Comparison of ENCODE assay signal across 18 mouse cellular contexts in genomic region chr7:126284021-126284420, GRCm38 (mm10). TPM values are rescaled to one million over a fixed set of nuclear protein-coding genes. Genes with fewer than 3 reads are reported as not detected.
DNase-seq lines count a peak whose midpoint lies in the region; ATAC-seq and TF ChIP-seq lines count a peak whose summit lies in the region.
"Had no signal": no experiment of that assay in that cellular context is flagged by ENCODE, and none has a peak within 500 bp of the region (broad histone marks: within the 10 kb centered on the region; RNA-seq: fewer than 3 reads in every experiment).

No protein-coding gene starts in this region.

- H3K27ac ChIP-seq in intestine, postnatal 0 days (ENCODE audit: low read depth, low read length), result 0 out of 2 replicates have a peak overlapping the region, but pooled peaks have one; percentile 8
- no peak overlapping the region for H3K27ac ChIP-seq in intestine, embryonic 16.5 days (ENCODE audit: low read length)
- H3K27ac ChIP-seq in liver, adult 2 months (replicated peaks; ENCODE audit: insufficient read depth, low read depth, low read length), result peak overlapping the region; percentile 56
- peak overlapping the region; percentile 89 for H3K27ac ChIP-seq in MEL (ENCODE audit: control insufficient read depth, low read depth, low read length)
- H3K27ac ChIP-seq in forebrain, embryonic 11.5 days (ENCODE audit: low read depth, low read length), result no peak overlapping the region
- H3K27ac ChIP-seq: embryonic facial prominence, embryonic 12.5 days; forebrain, embryonic 12.5 days; heart, embryonic 10.5 days; hindbrain, postnatal 0 days had no signal

- ATAC-seq in intestine, postnatal 0 days, result no peak
- no peak for ATAC-seq in intestine, embryonic 16.5 days
- no peak for ATAC-seq in forebrain, embryonic 11.5 days (replicated peaks; ENCODE audit: low FRiP score)
- ATAC-seq: forebrain, postnatal 0 days; hindbrain, postnatal 0 days had no signal

- peaks cover 10% of the 10 kb centered on the region; the same call in 1 of the 2 replicates for H3K79me2 ChIP-seq in liver, adult 2 months (ENCODE audit: control insufficient read depth, insufficient read depth, low read length)
- H3K79me2 ChIP-seq in MEL (ENCODE audit: control insufficient read depth, insufficient read depth, low read length, poor library complexity), result no peaks in the 10 kb centered on the region

- no peak overlapping the region for H3K4me3 ChIP-seq in intestine, postnatal 0 days (ENCODE audit: low read depth, low read length)
- H3K4me3 ChIP-seq in intestine, embryonic 16.5 days (ENCODE audit: low read length), result no peak overlapping the region
- no peak overlapping the region for H3K4me3 ChIP-seq in liver, adult 2 months (ENCODE audit: insufficient read depth, low read depth, low read length)
- H3K4me3 ChIP-seq in E14TG2a.4 (replicated peaks; ENCODE audit: low read length), result 0 out of 2 replicates have a peak overlapping the region, but pooled peaks have one; percentile 10
- no peak overlapping the region for H3K4me3 ChIP-seq in MEL (ENCODE audit: control insufficient read depth in 1 of 2, insufficient read depth in 1 of 2, low read depth in 2 of 2, low read length in 2 of 2)
- no peak overlapping the region for H3K4me3 ChIP-seq in forebrain, embryonic 11.5 days (ENCODE audit: low read depth, low read length)
- H3K4me3 ChIP-seq: embryonic facial prominence, embryonic 12.5 days; forebrain, embryonic 12.5 days; heart, embryonic 10.5 days; hindbrain, embryonic 13.5 days had no signal

- H3K9ac ChIP-seq in intestine, postnatal 0 days (ENCODE audit: low read depth, low read length), result no peak overlapping the region
- no peak overlapping the region for H3K9ac ChIP-seq in intestine, embryonic 16.5 days (ENCODE audit: low read depth, low read length)
- peak overlapping the region; percentile 43 for H3K9ac ChIP-seq in liver, adult 2 months (ENCODE audit: low read depth, low read length)
- H3K9ac ChIP-seq in MEL (ENCODE audit: control insufficient read depth, low read depth, low read length, poor library complexity, severe bottlenecking), result no peak overlapping the region
- H3K9ac ChIP-seq in forebrain, embryonic 11.5 days (ENCODE audit: low read length), result no peak overlapping the region
- H3K9ac ChIP-seq: embryonic facial prominence, embryonic 12.5 days; forebrain, embryonic 12.5 days; forebrain, postnatal 0 days had no signal

- no peaks in the 10 kb centered on the region for H3K27me3 ChIP-seq in intestine, postnatal 0 days (replicated peaks; ENCODE audit: control insufficient read depth, insufficient read depth, low read length)
- H3K27me3 ChIP-seq in intestine, embryonic 16.5 days (replicated peaks; ENCODE audit: control insufficient read depth, insufficient read depth, low read length), result no peaks in the 10 kb centered on the region
- no peaks in the 10 kb centered on the region for H3K27me3 ChIP-seq in liver, adult 2 months (ENCODE audit: control insufficient read depth, insufficient read depth, low read length)
- H3K27me3 ChIP-seq in E14TG2a.4 (ENCODE audit: insufficient read depth, low read length) (no peaks in the 10 kb centered on the region), MEL (ENCODE audit: control insufficient read depth in 1 of 2, insufficient read depth in 2 of 2, low read length in 2 of 2) (no peaks in the 10 kb centered on the region)
- no peaks in the 10 kb centered on the region for H3K27me3 ChIP-seq in forebrain, embryonic 11.5 days (ENCODE audit: control insufficient read depth, insufficient read depth, low read length)
- H3K27me3 ChIP-seq: embryonic facial prominence, embryonic 12.5 days; forebrain, embryonic 12.5 days; hindbrain, embryonic 13.5 days had no signal

- no peak for TF ChIP-seq POLR2A in liver, adult 2 months (IDR thresholded peaks at IDR 0.05; ENCODE audit: extremely low read depth, insufficient read depth, low read length)
- no peak for TF ChIP-seq POLR2A in MEL (IDR thresholded peaks at IDR 0.05; ENCODE audit: control insufficient read depth in 1 of 2, insufficient read depth in 1 of 2, low read depth in 1 of 2, low read length in 2 of 2, poor library complexity in 1 of 2)

- H3K9me3 ChIP-seq in intestine, postnatal 0 days (ENCODE audit: control insufficient read depth), result no peaks in the 10 kb centered on the region
- H3K9me3 ChIP-seq in intestine, embryonic 16.5 days (ENCODE audit: control insufficient read depth, low read length), result no peaks in the 10 kb centered on the region
- H3K9me3 ChIP-seq in E14TG2a.4 (ENCODE audit: low read length), result no peaks in the 10 kb centered on the region
- no peaks in the 10 kb centered on the region for H3K9me3 ChIP-seq in MEL (replicated peaks; ENCODE audit: insufficient read depth, low read length)
- H3K9me3 ChIP-seq in forebrain, embryonic 11.5 days (ENCODE audit: control insufficient read depth, low read length), result no peaks in the 10 kb centered on the region
- H3K9me3 ChIP-seq: embryonic facial prominence, embryonic 12.5 days; forebrain, embryonic 12.5 days; G1E; heart, embryonic 10.5 days; hindbrain, embryonic 13.5 days had no signal

- TF ChIP-seq RAD21 in MEL (IDR thresholded peaks at IDR 0.05; ENCODE audit: low read depth, low read length), result no peak

- TF ChIP-seq CTCF in intestine, postnatal 0 days (IDR thresholded peaks at IDR 0.05; ENCODE audit: low read depth), result no peak
- TF ChIP-seq CTCF in liver, adult 2 months (IDR thresholded peaks at IDR 0.05; ENCODE audit: low read depth, low read length), result no peak
- TF ChIP-seq CTCF in E14TG2a.4 (conservative IDR thresholded peaks at IDR 0.05; ENCODE audit: low read length), result no peak
- no peak for TF ChIP-seq CTCF in MEL (IDR thresholded peaks at IDR 0.05 in 2 of 3, conservative IDR thresholded peaks at IDR 0.05 in 1 of 3; ENCODE audit: control insufficient read depth in 1 of 3, insufficient read depth in 1 of 3, low read depth in 2 of 3, low read length in 3 of 3, poor library complexity in 1 of 3, severe bottlenecking in 1 of 3)

- H3K4me2 ChIP-seq in intestine, postnatal 0 days (replicated peaks; ENCODE audit: low read depth), result no peak overlapping the region
- H3K4me2 ChIP-seq in intestine, embryonic 16.5 days (ENCODE audit: low read depth, low read length), result no peak overlapping the region
- H3K4me2 ChIP-seq in forebrain, embryonic 11.5 days (ENCODE audit: low read depth, low read length, severe bottlenecking), result no peak overlapping the region
- H3K4me2 ChIP-seq: embryonic facial prominence, embryonic 12.5 days; forebrain, embryonic 12.5 days; hindbrain, embryonic 13.5 days had no signal

- TF ChIP-seq EP300 in MEL (IDR thresholded peaks at IDR 0.05; ENCODE audit: low read depth in 1 of 2, low read length in 2 of 2), result no peak

- H3K4me1 ChIP-seq in intestine, postnatal 0 days (replicated peaks; ENCODE audit: control insufficient read depth, insufficient read depth, low read length), result no peaks in the 10 kb centered on the region; the same call in 1 of the 2 replicates
- H3K4me1 ChIP-seq in intestine, embryonic 16.5 days (ENCODE audit: control insufficient read depth, insufficient read depth, low read length), result peaks cover 12% of the 10 kb centered on the region
- H3K4me1 ChIP-seq in liver, adult 2 months (ENCODE audit: control insufficient read depth, insufficient read depth, low read length), result peaks cover 39% of the 10 kb centered on the region
- H3K4me1 ChIP-seq in E14TG2a.4 (replicated peaks; ENCODE audit: low read depth, low read length), result peaks cover 98% of the 10 kb centered on the region
- peaks cover 18 to 46% of the 10 kb centered on the region in 2 experiments for H3K4me1 ChIP-seq in MEL (ENCODE audit: control insufficient read depth in 1 of 2, insufficient read depth in 2 of 2, low read length in 2 of 2)
- no peaks in the 10 kb centered on the region for H3K4me1 ChIP-seq in forebrain, embryonic 11.5 days (replicated peaks; ENCODE audit: control insufficient read depth, insufficient read depth, low read length)

- H3K36me3 ChIP-seq in intestine, postnatal 0 days (ENCODE audit: control insufficient read depth, insufficient read depth), result no peaks in the 10 kb centered on the region
- H3K36me3 ChIP-seq in intestine, embryonic 16.5 days (ENCODE audit: control insufficient read depth, insufficient read depth, low read length), result no peaks in the 10 kb centered on the region
- 0 out of 2 replicates have a peak, but pooled peaks cover 2% of the 10 kb centered on the region for H3K36me3 ChIP-seq in liver, adult 2 months (ENCODE audit: control insufficient read depth, insufficient read depth, low read length)
- H3K36me3 ChIP-seq in E14TG2a.4 (ENCODE audit: insufficient read depth, low read length) (peaks cover 83% of the 10 kb centered on the region), MEL (ENCODE audit: control insufficient read depth in 1 of 2, insufficient read depth in 2 of 2, low read length in 2 of 2) (peaks cover 0 to 28% of the 10 kb centered on the region in 2 experiments; a peak in 2 of 4 replicates)
- peaks cover 2% of the 10 kb centered on the region; the same call in 1 of the 2 replicates for H3K36me3 ChIP-seq in forebrain, embryonic 11.5 days (ENCODE audit: control insufficient read depth, insufficient read depth, low read length)
- H3K36me3 ChIP-seq: G1E had no signal

- peak; percentile 86 for DNase-seq in liver, adult 2 months (ENCODE audit: extremely low read depth, low read depth, low spot score)
- DNase-seq in liver (no peak), MEL (ENCODE audit: low read depth, low spot score) (no peak)
- no peak for DNase-seq in layer of hippocampus, adult 18-20 months (ENCODE audit: low spot score in 2 of 2)
- DNase-seq in forebrain, embryonic 11.5 days (ENCODE audit: low spot score), result no peak
- DNase-seq: cerebellum, adult 18-20 months; forebrain, postnatal 0 days; gastrocnemius, postnatal 14 days; heart, postnatal 14 days had no signal

- WGBS in intestine, postnatal 0 days, result 84% methylated on average over 5 of the region's 5 CpGs
- WGBS in intestine, embryonic 16.5 days, result 85% methylated on average over 5 of the region's 5 CpGs
- WGBS in liver, adult 2 months, result 20% methylated on average over 5 of the region's 5 CpGs
- 93% methylated on average over 5 of the region's 5 CpGs for WGBS in forebrain, embryonic 11.5 days

TF ChIP-seq in MEL, 35 proteins besides CTCF, POLR2A, EP300 and RAD21 (continues in another document):
- TF ChIP-seq ZC3H11A (IDR thresholded peaks at IDR 0.05; ENCODE audit: low read depth, low read length) (no peak), HCFC1 (IDR thresholded peaks at IDR 0.05; ENCODE audit: low read depth, low read length) (no peak), E2F4 (IDR thresholded peaks at IDR 0.05; ENCODE audit: borderline replicate concordance, low read depth, low read length) (no peak)

RNA-seq across cellular contexts. Expression of gene Sbk1, which starts 11.6 kb away (rescaled TPM):
- 3.6 and 4.4 TPM in 2 replicates for polyA plus RNA-seq in intestine, postnatal 0 days (2015; fragmentation: Nextera tagmentation; extraction: Ambion mirVana)
- 7.1 and 8.9 TPM in 2 replicates for polyA plus RNA-seq in intestine, embryonic 16.5 days (2015; fragmentation: Nextera tagmentation; extraction: Ambion mirVana)
- 12.2 and 13.5 TPM in 2 replicates for total RNA-seq in liver, adult 2 months (2014; rRNA removed)
- 17.1 and 21.6 TPM in 2 replicates for polyA plus RNA-seq in liver, adult 2 months (2012; rRNA removed)
- 3.4 and 3.9 TPM in 2 replicates for total RNA-seq in MEL (2012; rRNA removed)
- polyA plus RNA-seq in MEL (2012; ENCODE audit: insufficient read depth in 1 of 2, insufficient read length in 2 of 2, low read depth in 1 of 2, low replicate concordance in 2 of 2, missing spikeins in 1 of 2), result 1 to 10 TPM in 1 of 2 experiments, not detected in 1; 5.4 TPM
- 10 to 100 TPM; 81.0 to 86.8 TPM for total RNA-seq in layer of hippocampus, adult 18-20 months (2021)
- polyA plus RNA-seq in forebrain, embryonic 11.5 days (2014; fragmentation: Nextera tagmentation; extraction: Ambion mirVana), result 194 and 214 TPM in 2 replicates

Comparison
In these comparisons a context has a peak if more than half of its experiments do, and no peak if none do; other contexts are left out.
1. H3K27ac ChIP-seq: peak in intestine, postnatal 0 days (single experiment), liver, adult 2 months (single experiment) and MEL (single experiment); none in intestine, embryonic 16.5 days (single experiment) and forebrain, embryonic 11.5 days (single experiment).